Mouse (Mus musculus): ENCODE measurements around the gene Kctd17. TPM values are rescaled to one million over a fixed set of nuclear protein-coding genes. Genes with fewer than 3 reads are reported as not detected.

Kctd17 gene
- polyA plus RNA-seq, 1 experiment, result 259 TPM

DNA sequence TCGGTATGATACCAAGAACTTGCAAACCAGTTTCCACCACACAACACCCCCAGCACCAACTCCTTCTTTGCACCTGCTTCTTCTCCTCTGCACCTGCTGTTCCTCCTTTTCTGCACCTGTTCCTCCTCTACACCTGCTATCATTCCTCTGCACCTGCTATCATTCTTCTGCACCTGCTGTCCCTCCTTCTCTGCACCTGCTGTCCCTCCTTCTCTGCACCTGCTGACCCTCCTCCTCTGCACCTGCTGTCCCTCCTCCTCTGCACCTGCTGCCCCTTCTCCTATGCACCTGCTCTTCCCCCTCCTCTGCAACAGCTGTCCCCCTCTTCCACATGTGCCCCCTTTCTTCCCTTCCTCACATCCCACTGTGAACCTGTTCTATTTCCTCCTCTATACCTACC is 58.2 kb downstream of the Kctd17 start:
- DNase-seq (ENCODE audit: low read depth), result no peak

DNA sequence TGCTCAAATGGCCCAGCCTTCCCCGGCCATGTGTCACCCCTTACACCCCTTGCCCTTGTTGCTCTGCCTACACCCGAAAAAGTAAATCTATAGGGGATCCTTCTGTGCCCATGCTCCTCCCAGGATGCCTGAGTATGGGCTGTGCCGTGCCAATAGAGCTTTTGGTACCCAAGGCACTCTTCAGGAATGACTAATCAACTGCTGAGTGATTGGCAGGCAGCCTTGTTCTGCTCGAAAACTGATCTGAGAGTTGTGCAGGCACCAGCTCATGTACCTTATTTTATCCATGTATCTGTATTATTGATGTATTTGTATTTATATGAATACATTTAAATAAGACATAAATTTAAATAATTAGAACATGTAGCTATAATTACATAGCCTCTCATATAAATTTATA is 58.7 kb downstream of the Kctd17 start:
- DNase-seq (ENCODE audit: low read depth), result no peak
- TF ChIP-seq CTCF (IDR thresholded peaks at IDR 0.05; ENCODE audit: borderline replicate concordance, extremely low read depth, insufficient read depth, insufficient read length) (no peak), POLR2A (IDR thresholded peaks at IDR 0.05; ENCODE audit: borderline replicate concordance, extremely low read depth, insufficient read depth, insufficient read length, poor library complexity, severe bottlenecking) (no peak)

More for the DNA sequence above, 58.2 kb downstream of the Kctd17 start:
- TF ChIP-seq POLR2A (IDR thresholded peaks at IDR 0.05; ENCODE audit: borderline replicate concordance, extremely low read depth, insufficient read depth, insufficient read length, poor library complexity, severe bottlenecking), result no peak
- TF ChIP-seq CTCF (IDR thresholded peaks at IDR 0.05; ENCODE audit: borderline replicate concordance, extremely low read depth, insufficient read depth, insufficient read length), result no peak

Other genes with a start within 250 kb of the Kctd17 start
- gene Pvalb, start 222.2 kb upstream of the Kctd17 start, polyA plus RNA-seq (2012; rRNA removed), result 1.00 and 2.9 TPM in 2 replicates
- 0.66 and 1.1 TPM in 2 replicates for gene Ncf4, start 183.8 kb upstream of the Kctd17 start, polyA plus RNA-seq (2012; rRNA removed)
- 0.29 and 0.32 TPM in 2 replicates for gene Csf2rb2, start 122.8 kb upstream of the Kctd17 start, polyA plus RNA-seq (2012; rRNA removed)
- gene Csf2rb, start 102.8 kb upstream of the Kctd17 start, polyA plus RNA-seq (2012; rRNA removed), result 0.85 and 1.8 TPM in 2 replicates
- gene Tex33, start 32.7 kb upstream of the Kctd17 start, polyA plus RNA-seq (2012; rRNA removed), result not detected in 2 replicates
- 12.4 and 16.2 TPM in 2 replicates for gene Tst, start 22.7 kb upstream of the Kctd17 start, polyA plus RNA-seq (2012; rRNA removed)
- gene Mpst, start 22.1 kb upstream of the Kctd17 start, polyA plus RNA-seq (2012; rRNA removed), result 83.4 and 130 TPM in 2 replicates
- gene Tmprss6, start 40.1 kb downstream of the Kctd17 start, polyA plus RNA-seq (2012; rRNA removed), result 0.14 and 0.22 TPM in 2 replicates
- gene Il2rb, start 66.7 kb downstream of the Kctd17 start, polyA plus RNA-seq (2012; rRNA removed), result 0.03 and 0.12 TPM in 2 replicates
- gene C1qtnf6, start 102.9 kb downstream of the Kctd17 start, polyA plus RNA-seq (2012; rRNA removed), result 13.5 and 16.3 TPM in 2 replicates
- 1.5 TPM in 2 replicates for gene Sstr3, start 116.1 kb downstream of the Kctd17 start, polyA plus RNA-seq (2012; rRNA removed)
- 5.5 and 9.0 TPM in 2 replicates for gene Rac2, start 144.2 kb downstream of the Kctd17 start, polyA plus RNA-seq (2012; rRNA removed)
- gene Cyth4, start 168.5 kb downstream of the Kctd17 start, polyA plus RNA-seq (2012; rRNA removed), result 4.0 and 4.8 TPM in 2 replicates